Mouse (Mus musculus): Measurements from ENCODE around the gene Prss28. TPM values are rescaled to one million over a fixed set of nuclear protein-coding genes. Genes with fewer than 3 reads are reported as not detected.
A peak's percentile ranks its signal among the peaks of the same experiment; 100 is the strongest.

Gene Prss28
- not detected in 2 replicates for polyA plus RNA-seq (2012)

- TF ChIP-seq GATA1 (IDR thresholded peaks at IDR 0.05; ENCODE audit: low read length), result no peak
These were observed at the start of gene Prss28 for GRCm38 (mm10) chr17:25308346-25308745. Gene Prss28, plus strand, starts transcription at chr17:25308646.

GRCm38 (mm10) chr17:25264453-25264852 is 44.0 kb upstream of the Prss28 start:
- no peak for TF ChIP-seq GATA1 (IDR thresholded peaks at IDR 0.05; ENCODE audit: low read length)

GRCm38 (mm10) chr17:25270795-25271335 is 37.6 kb upstream of the Prss28 start:
- no peak for TF ChIP-seq GATA1 (IDR thresholded peaks at IDR 0.05; ENCODE audit: low read length)

GRCm38 (mm10) chr17:25272326-25272725 is 36.1 kb upstream of the Prss28 start:
- TF ChIP-seq GATA1 (IDR thresholded peaks at IDR 0.05; ENCODE audit: low read length), result no peak

GRCm38 (mm10) chr17:25272951-25273705 is 35.3 kb upstream of the Prss28 start:
- no peak for TF ChIP-seq GATA1 (IDR thresholded peaks at IDR 0.05; ENCODE audit: low read length)

- no peak for TF ChIP-seq GATA1 (IDR thresholded peaks at IDR 0.05; ENCODE audit: low read length)
These were observed 34.5 kb upstream of the Prss28 start for GRCm38 (mm10) chr17:25273706-25274501.

- TF ChIP-seq GATA1 (IDR thresholded peaks at IDR 0.05; ENCODE audit: low read length), result no peak
These were observed 33.7 kb upstream of the Prss28 start, which contains the start of gene Ube2i for GRCm38 (mm10) chr17:25274571-25275346. Gene Ube2i, minus strand, starts transcription at chr17:25274622.

- no peak for TF ChIP-seq GATA1 (IDR thresholded peaks at IDR 0.05; ENCODE audit: low read length)
These were observed 32.6 kb upstream of the Prss28 start for GRCm38 (mm10) chr17:25275833-25276232.

GRCm38 (mm10) chr17:25282133-25282532 is 26.3 kb upstream of the Prss28 start:
- peak; percentile 20 for TF ChIP-seq GATA1 (IDR thresholded peaks at IDR 0.05; ENCODE audit: low read length)

- no peak for TF ChIP-seq GATA1 (IDR thresholded peaks at IDR 0.05; ENCODE audit: low read length)
These were observed 23.4 kb upstream of the Prss28 start for GRCm38 (mm10) chr17:25285033-25285432.

- no peak for TF ChIP-seq GATA1 (IDR thresholded peaks at IDR 0.05; ENCODE audit: low read length)
These were observed 19.6 kb upstream of the Prss28 start for GRCm38 (mm10) chr17:25288842-25289241.

- no peak for TF ChIP-seq GATA1 (IDR thresholded peaks at IDR 0.05; ENCODE audit: low read length)
These were observed 18.0 kb upstream of the Prss28 start for GRCm38 (mm10) chr17:25290411-25290810.

GRCm38 (mm10) chr17:25293495-25293894 is 15.0 kb upstream of the Prss28 start:
- TF ChIP-seq GATA1 (IDR thresholded peaks at IDR 0.05; ENCODE audit: low read length), result peak; percentile 96

GRCm38 (mm10) chr17:25294111-25294510 is 14.3 kb upstream of the Prss28 start:
- no peak for TF ChIP-seq GATA1 (IDR thresholded peaks at IDR 0.05; ENCODE audit: low read length)

- no peak for TF ChIP-seq GATA1 (IDR thresholded peaks at IDR 0.05; ENCODE audit: low read length)
These were observed 10.4 kb upstream of the Prss28 start, which contains the start of gene Prss34 for GRCm38 (mm10) chr17:25298094-25298493. Gene Prss34, plus strand, starts transcription at chr17:25298394.

All from G1E-ER4 (cell line).